Comparison of ENCODE assay signal across 8 mouse cellular contexts in the genomic region with DNA sequence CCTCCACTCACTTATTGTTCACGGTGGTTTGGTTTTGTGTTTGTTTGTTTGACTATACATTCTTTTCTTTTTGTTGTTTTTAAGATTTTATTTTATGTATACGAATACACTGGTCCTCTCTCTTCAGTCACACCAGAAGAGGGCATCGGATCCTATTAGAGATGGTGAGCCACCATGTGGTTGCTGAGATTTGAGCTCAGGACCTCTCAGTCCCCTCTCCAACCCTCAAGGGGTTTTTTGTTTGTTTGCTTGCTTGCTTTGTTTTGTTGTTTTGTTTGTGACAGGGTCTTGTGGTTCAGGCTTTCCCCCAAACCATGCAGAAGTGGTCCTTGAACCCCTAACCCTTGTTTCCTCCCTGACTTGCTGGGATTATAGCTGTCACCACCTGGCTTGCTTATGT. TPM values are rescaled to one million over a fixed set of nuclear protein-coding genes. Genes with fewer than 3 reads are reported as not detected.
DNase-seq lines count a peak whose midpoint lies in the region; ATAC-seq and TF ChIP-seq lines count a peak whose summit lies in the region.

No protein-coding gene starts in this region.

- TF ChIP-seq CTCF in bone marrow, adult 2 months (IDR thresholded peaks at IDR 0.05; ENCODE audit: control insufficient read depth, insufficient read depth, low read length), result no peak

- H3ac ChIP-seq in myocyte (ENCODE audit: control insufficient read depth, insufficient read length), result no peak overlapping the region

- H3K4me1 ChIP-seq in kidney, embryonic 15.5 days, result peaks cover 30% of the 10 kb centered on the region
- H3K4me1 ChIP-seq in bone marrow, adult 2 months (ENCODE audit: control insufficient read depth, insufficient read depth, low read length), result no peaks in the 10 kb centered on the region; the same call in 1 of the 2 replicates
- peaks cover 16% of the 10 kb centered on the region for H3K4me1 ChIP-seq in hindbrain, embryonic 16.5 days (ENCODE audit: control insufficient read depth, insufficient read depth, low read depth, low read length)

- TF ChIP-seq POLR2A in bone marrow, adult 2 months (IDR thresholded peaks at IDR 0.05; ENCODE audit: borderline replicate concordance, control insufficient read depth, low read depth, low read length), result no peak
- no peak for TF ChIP-seq POLR2A in myocyte (IDR thresholded peaks at IDR 0.05; ENCODE audit: insufficient read length, low read depth)

- peak overlapping the region; percentile 99 for H3K27ac ChIP-seq in kidney, embryonic 15.5 days
- peak overlapping the region; percentile 98 for H3K27ac ChIP-seq in bone marrow, adult 2 months (ENCODE audit: control insufficient read depth, insufficient read depth, low read depth, low read length, poor library complexity)
- peak overlapping the region; percentile 97 for H3K27ac ChIP-seq in hindbrain, embryonic 16.5 days (ENCODE audit: low read depth, low read length)

- peak overlapping the region; percentile 81 for H3K4me2 ChIP-seq in kidney, embryonic 15.5 days
- peak overlapping the region; percentile 84 for H3K4me2 ChIP-seq in hindbrain, embryonic 16.5 days (ENCODE audit: low read length)
- H3K4me2 ChIP-seq in myocyte (ENCODE audit: low read depth), result peak overlapping the region; percentile 87

- H3K36me3 ChIP-seq in kidney, embryonic 15.5 days, result no peaks in the 10 kb centered on the region
- no peaks in the 10 kb centered on the region for H3K36me3 ChIP-seq in hindbrain, embryonic 16.5 days (ENCODE audit: control insufficient read depth, insufficient read depth, low read length)
- no peaks in the 10 kb centered on the region for H3K36me3 ChIP-seq in myocyte (ENCODE audit: control insufficient read depth, insufficient read depth)

- no peaks in the 10 kb centered on the region for H3K9me3 ChIP-seq in kidney, embryonic 15.5 days (replicated peaks)
- no peaks in the 10 kb centered on the region for H3K9me3 ChIP-seq in hindbrain, embryonic 16.5 days (ENCODE audit: control insufficient read depth, low read length)

- no peak for DNase-seq in kidney, adult 9 months
- DNase-seq in adrenal gland, adult 8-10 months, result no peak
- no peak for DNase-seq in cerebellum, adult 9-10 months

- no peak for ATAC-seq in kidney, embryonic 15.5 days (replicated peaks; ENCODE audit: low FRiP score)
- no peak for ATAC-seq in hindbrain, embryonic 16.5 days
- ATAC-seq in CD4-positive, CD25-positive, alpha-beta regulatory T cell, adult 4 months, result no peak

- H3K79me2 ChIP-seq in myocyte (ENCODE audit: control insufficient read depth, insufficient read depth), result no peaks in the 10 kb centered on the region

- peak overlapping the region; percentile 61 for H3K4me3 ChIP-seq in kidney, embryonic 15.5 days (replicated peaks)
- H3K4me3 ChIP-seq in bone marrow, adult 2 months (replicated peaks; ENCODE audit: control insufficient read depth, low read depth, low read length), result peak overlapping the region; percentile 38
- H3K4me3 ChIP-seq in hindbrain, embryonic 16.5 days (ENCODE audit: low read length), result peak overlapping the region; percentile 65
- H3K4me3 ChIP-seq in myocyte, result peak overlapping the region; percentile 47

- H3K27me3 ChIP-seq in kidney, embryonic 15.5 days, result no peaks in the 10 kb centered on the region
- H3K27me3 ChIP-seq in hindbrain, embryonic 16.5 days (replicated peaks; ENCODE audit: control insufficient read depth, insufficient read depth, low read length), result no peaks in the 10 kb centered on the region
- no peaks in the 10 kb centered on the region for H3K27me3 ChIP-seq in myocyte (ENCODE audit: control insufficient read depth, insufficient read depth, insufficient read length)

- H3K9ac ChIP-seq in kidney, embryonic 15.5 days, result peak overlapping the region; percentile 71
- peak overlapping the region; percentile 83 for H3K9ac ChIP-seq in hindbrain, embryonic 16.5 days (ENCODE audit: low read depth, low read length)

- WGBS in kidney, embryonic 15.5 days, result 54% methylated on average over 3 of the region's 3 CpGs
- 49% methylated on average over 3 of the region's 3 CpGs for WGBS in bone marrow, adult 2 months
- WGBS in hindbrain, embryonic 16.5 days, result 47% methylated on average over 3 of the region's 3 CpGs

TF ChIP-seq in myocyte, 11 proteins besides CTCF, POLR2A, EP300 and RAD21:
- TF ChIP-seq SRF (IDR thresholded peaks at IDR 0.05; ENCODE audit: control insufficient read depth, insufficient read length, low read depth) (no peak), TCF3 (IDR thresholded peaks at IDR 0.05; ENCODE audit: insufficient read length, low read depth) (no peak), TCF12 (IDR thresholded peaks at IDR 0.05; ENCODE audit: insufficient read depth, poor library complexity, severe bottlenecking) (no peak), USF1 (IDR thresholded peaks at IDR 0.05; ENCODE audit: low read depth) (no peak), MYOD1 (IDR thresholded peaks at IDR 0.05; ENCODE audit: control insufficient read depth in 1 of 3, insufficient read length in 2 of 3, low read depth in 2 of 3) (no peak), REST (IDR thresholded peaks at IDR 0.05; ENCODE audit: insufficient read depth, insufficient read length) (no peak), CEBPB (IDR thresholded peaks at IDR 0.05; ENCODE audit: insufficient read depth, poor library complexity, severe bottlenecking) (no peak), POLR2AphosphoS2 (IDR thresholded peaks at IDR 0.05; ENCODE audit: insufficient read length, low read depth) (no peak), MAX (IDR thresholded peaks at IDR 0.05; ENCODE audit: low read depth) (no peak), E2F4 (IDR thresholded peaks at IDR 0.05; ENCODE audit: insufficient read depth) (no peak), MYOG (IDR thresholded peaks at IDR 0.05; ENCODE audit: control insufficient read depth in 1 of 3, insufficient read depth in 1 of 3, insufficient read length in 2 of 3, low read depth in 2 of 3) (no peak)

RNA-seq across cellular contexts. Expression of a gene that starts 1.5 kb away (rescaled TPM):
- polyA plus RNA-seq in kidney, embryonic 15.5 days (2015; fragmentation: Nextera tagmentation; extraction: Ambion mirVana), result 11.6 and 14.3 TPM in 2 replicates
- 25.3 and 31.8 TPM in 2 replicates for polyA plus RNA-seq in bone marrow, adult 2 months (2011; ENCODE audit: insufficient read depth, insufficient read length, low replicate concordance, missing spikeins)
- polyA plus RNA-seq in hindbrain, embryonic 16.5 days (2015; fragmentation: Nextera tagmentation; extraction: Ambion mirVana), result 2.8 and 3.1 TPM in 2 replicates
- polyA plus RNA-seq in myocyte (2012; fragmentation: generic; extraction: Trizol), result 1.1 TPM
- total RNA-seq in adrenal gland, adult 8-10 months (2022), result 10 to 100 TPM; 27.4 to 37.9 (median 32.5) TPM
- 1 to 10 TPM; 7.0 to 7.1 TPM for polyA plus RNA-seq in CD4-positive, CD25-positive, alpha-beta regulatory T cell, adult 4 months (2017; shearing (Covaris generic))

RNA-seq across cellular contexts. Expression of a gene that starts 6.8 kb away (rescaled TPM):
- polyA plus RNA-seq in kidney, embryonic 15.5 days (2015; fragmentation: Nextera tagmentation; extraction: Ambion mirVana), result 59.3 and 75.1 TPM in 2 replicates
- polyA plus RNA-seq in bone marrow, adult 2 months (2011; ENCODE audit: insufficient read depth, insufficient read length, low replicate concordance, missing spikeins), result 20.8 and 28.9 TPM in 2 replicates
- 8.1 and 8.4 TPM in 2 replicates for polyA plus RNA-seq in hindbrain, embryonic 16.5 days (2015; fragmentation: Nextera tagmentation; extraction: Ambion mirVana)
- polyA plus RNA-seq in myocyte (2012; fragmentation: generic; extraction: Trizol), result 1.1 TPM
- total RNA-seq in adrenal gland, adult 8-10 months (2022), result 100 to 1,000 TPM in 1 of 4 experiments, 10 to 100 TPM in 3; 50.3 to 108 (median 73.7) TPM
- polyA plus RNA-seq in CD4-positive, CD25-positive, alpha-beta regulatory T cell, adult 4 months (2017; shearing (Covaris generic)), result 1 to 10 TPM; 7.4 to 9.9 TPM

RNA-seq across cellular contexts. Expression of a gene that starts 7.9 kb away (rescaled TPM):
- 12.8 and 17.8 TPM in 2 replicates for polyA plus RNA-seq in kidney, embryonic 15.5 days (2015; fragmentation: Nextera tagmentation; extraction: Ambion mirVana)
- polyA plus RNA-seq in bone marrow, adult 2 months (2011; ENCODE audit: insufficient read depth, insufficient read length, low replicate concordance, missing spikeins), result 71.9 and 132 TPM in 2 replicates
- polyA plus RNA-seq in hindbrain, embryonic 16.5 days (2015; fragmentation: Nextera tagmentation; extraction: Ambion mirVana), result 1.5 and 2.1 TPM in 2 replicates
- polyA plus RNA-seq in myocyte (2012; fragmentation: generic; extraction: Trizol), result 3.7 TPM
- total RNA-seq in adrenal gland, adult 8-10 months (2022), result 100 to 1,000 TPM in 1 of 4 experiments, 10 to 100 TPM in 3; 70.8 to 139 (median 88.2) TPM
- 1 to 10 TPM; 6.3 to 8.4 TPM for polyA plus RNA-seq in CD4-positive, CD25-positive, alpha-beta regulatory T cell, adult 4 months (2017; shearing (Covaris generic))

RNA-seq across cellular contexts. Expression of a gene that starts 15.1 kb away (rescaled TPM):
- polyA plus RNA-seq in kidney, embryonic 15.5 days (2015; fragmentation: Nextera tagmentation; extraction: Ambion mirVana), result 0.55 and 1.2 TPM in 2 replicates
- not detected in 2 replicates for polyA plus RNA-seq in bone marrow, adult 2 months (2011; ENCODE audit: insufficient read depth, insufficient read length, low replicate concordance, missing spikeins)
- polyA plus RNA-seq in hindbrain, embryonic 16.5 days (2015; fragmentation: Nextera tagmentation; extraction: Ambion mirVana), result 0.21 and 0.47 TPM in 2 replicates
- not detected for polyA plus RNA-seq in myocyte (2012; fragmentation: generic; extraction: Trizol)
- not detected for total RNA-seq in adrenal gland, adult 8-10 months (2022)
- not detected for polyA plus RNA-seq in CD4-positive, CD25-positive, alpha-beta regulatory T cell, adult 4 months (2017; shearing (Covaris generic))

RNA-seq across cellular contexts. Expression of a gene that starts 16.3 kb away (rescaled TPM):
- 28.0 and 29.7 TPM in 2 replicates for polyA plus RNA-seq in kidney, embryonic 15.5 days (2015; fragmentation: Nextera tagmentation; extraction: Ambion mirVana)
- 4.5 TPM in 1 of 2 replicates, not detected in the other for polyA plus RNA-seq in bone marrow, adult 2 months (2011; ENCODE audit: insufficient read depth, insufficient read length, low replicate concordance, missing spikeins)
- 6.1 and 9.9 TPM in 2 replicates for polyA plus RNA-seq in hindbrain, embryonic 16.5 days (2015; fragmentation: Nextera tagmentation; extraction: Ambion mirVana)
- polyA plus RNA-seq in myocyte (2012; fragmentation: generic; extraction: Trizol), result not detected
- 10 to 100 TPM; 14.1 to 18.6 (median 17.5) TPM for total RNA-seq in adrenal gland, adult 8-10 months (2022)
- 10 to 100 TPM in 1 of 2 experiments, not detected in 1; 21.7 TPM for polyA plus RNA-seq in CD4-positive, CD25-positive, alpha-beta regulatory T cell, adult 4 months (2017; shearing (Covaris generic))
